Mouse (Mus musculus) gastrocnemius, adult 18-20 months (tissue): ENCODE measurements at regions not wholly inside any gene's neighbourhood (a gene's known extent, or its start where the extent isn't known, plus 50 kb on each side); places are given as distances from the start of the nearest gene placed in this dataset.

Experiments used
- DNase-seq: peaks from one replicate; pipeline ENCODE4 v3.0.0; 2021; ENCODE audit warnings: low spot score

DNA sequence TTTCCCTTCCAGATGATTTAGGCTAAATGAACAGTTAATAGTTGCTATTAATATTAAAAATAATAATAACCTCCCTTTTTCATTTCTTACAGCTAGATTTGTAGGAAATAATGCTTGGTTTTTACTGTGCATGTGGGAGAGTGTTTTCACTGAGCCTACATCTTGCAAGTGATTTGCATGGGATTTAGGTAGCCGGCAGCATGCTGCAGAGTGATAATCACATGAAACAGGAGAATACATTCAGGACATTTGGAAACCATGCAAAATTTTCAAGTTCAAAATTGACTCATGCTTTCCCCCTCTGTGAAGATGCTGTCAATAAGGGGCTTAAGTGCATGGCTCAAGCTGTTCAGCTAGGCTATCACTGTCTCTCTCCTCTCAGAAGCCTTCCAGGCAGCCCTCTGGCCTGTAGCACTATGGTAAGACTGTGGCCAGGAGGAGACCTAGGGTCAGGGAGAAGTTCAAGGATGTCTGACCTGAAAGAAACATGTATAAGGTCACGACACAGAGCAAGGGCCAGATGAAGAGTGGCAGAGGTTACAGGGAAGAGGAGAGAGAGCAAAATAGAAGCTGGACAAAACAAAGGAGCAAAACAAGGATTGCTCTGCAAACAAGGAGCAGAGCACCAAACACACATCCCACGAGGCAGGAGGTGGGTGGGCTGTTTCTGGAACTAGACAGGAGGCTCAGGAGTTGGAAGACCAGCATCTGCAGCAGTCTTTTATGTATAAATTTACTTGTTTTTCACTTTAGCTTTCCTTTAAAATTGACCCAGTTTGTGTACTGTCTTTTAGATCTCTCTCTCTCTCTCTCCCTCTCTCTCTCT, 177.5 kb downstream of the Tmem161b start:
- DNase-seq = no peak

DNA sequence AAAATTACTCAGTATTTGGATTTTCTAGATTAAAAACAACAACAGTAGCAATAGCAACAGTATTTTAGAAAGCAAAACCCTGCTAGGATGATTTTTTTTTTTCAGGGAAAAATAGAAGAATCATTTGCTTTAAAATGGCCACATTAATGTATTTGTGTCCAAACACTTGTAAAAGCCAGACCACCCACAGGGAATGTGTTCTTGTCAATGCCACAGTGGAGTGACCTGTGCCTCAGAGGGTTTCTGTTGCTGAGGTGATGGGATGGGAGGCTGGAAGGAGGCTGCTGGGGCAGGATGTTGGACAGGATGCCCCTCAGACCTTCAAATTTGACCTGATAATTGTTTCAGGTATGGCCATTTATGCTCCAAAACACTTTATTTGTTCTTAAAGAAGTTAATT, 178.9 kb downstream of the Tmem161b start:
- DNase-seq = no peak

DNA sequence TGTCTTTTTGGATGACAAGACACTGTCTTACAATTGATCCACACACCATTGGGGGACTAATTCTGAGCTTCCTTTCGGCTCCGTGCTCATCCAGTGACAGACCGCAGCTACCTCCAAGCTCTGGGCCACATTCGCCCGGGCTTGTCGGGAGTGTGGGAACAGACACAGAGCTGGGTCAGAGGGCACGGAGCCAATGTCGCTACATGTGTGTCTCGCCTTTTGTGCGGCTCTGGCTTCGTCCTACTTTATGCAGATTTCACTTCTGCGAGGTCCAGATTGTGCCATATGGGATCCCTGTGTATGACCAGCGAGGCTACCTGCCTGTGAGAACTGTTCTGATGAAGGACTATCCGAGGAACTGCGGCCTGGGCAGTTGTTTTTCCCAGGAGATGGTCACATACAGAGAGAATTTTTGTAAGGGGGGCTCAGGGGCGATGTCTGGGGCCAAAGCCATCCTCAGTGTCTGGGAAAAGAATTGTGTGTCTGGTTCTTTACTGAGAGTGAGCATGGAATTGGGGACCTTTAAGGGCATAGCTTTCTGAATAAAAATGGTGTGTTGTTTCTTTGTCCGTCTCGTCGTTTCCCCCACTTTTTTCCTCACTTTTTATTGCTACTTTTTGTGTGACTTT, 182.6 kb downstream of the Tmem161b start:
- DNase-seq = no peak

DNA sequence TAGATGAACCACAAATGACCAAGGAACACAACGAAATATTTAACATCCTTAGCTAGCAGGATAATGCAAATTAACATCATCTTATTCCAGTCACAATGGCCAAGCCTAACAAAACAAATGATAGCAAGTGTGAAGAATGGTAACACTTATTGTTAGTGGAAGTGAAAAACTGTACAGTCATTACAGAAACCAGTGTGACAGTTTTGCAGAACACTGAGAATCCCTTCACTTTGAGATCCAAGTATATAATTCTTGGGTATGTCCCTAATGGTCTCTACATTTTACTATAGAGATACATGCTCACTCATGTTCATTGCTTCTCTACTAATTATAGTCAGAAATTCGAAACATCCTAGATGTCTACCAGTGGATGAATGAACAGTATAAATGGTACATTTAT, 212.3 kb downstream of the Tmem161b start:
- no peak for DNase-seq

GRCm38 (mm10) chr13:84437586-84438443, 215.7 kb downstream of the Tmem161b start:
- DNase-seq = no peak

GRCm38 (mm10) chr13:84438444-84438766, 216.3 kb downstream of the Tmem161b start:
- no peak for DNase-seq

GRCm38 (mm10) chr13:84448514-84448913, 226.4 kb downstream of the Tmem161b start:
- DNase-seq = no peak

DNA sequence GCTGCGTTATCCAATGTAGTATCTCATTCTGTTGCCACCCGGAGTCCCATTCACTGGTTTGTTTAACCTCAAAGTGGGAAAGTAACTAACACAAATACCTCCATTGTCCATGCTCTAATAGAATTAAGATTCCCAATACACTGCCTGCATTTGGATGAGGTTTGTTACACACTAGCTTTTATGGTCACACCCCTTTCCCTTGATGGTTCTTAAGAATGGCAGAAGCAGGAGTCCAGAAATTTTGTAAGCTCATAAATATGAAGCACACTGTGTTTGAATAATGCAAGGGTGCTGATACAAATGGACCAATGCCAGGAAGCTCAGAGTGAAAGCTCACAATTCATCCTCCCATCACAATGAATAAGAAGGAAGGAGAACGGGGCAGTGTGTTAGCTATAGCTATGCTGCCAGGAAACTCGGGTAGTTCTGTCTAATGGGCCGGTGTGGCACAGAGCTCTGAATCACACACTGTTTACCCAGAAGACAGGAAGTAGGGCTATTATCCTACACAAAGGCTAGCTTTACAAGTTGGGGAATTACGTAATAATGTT, 227.0 kb downstream of the Tmem161b start:
- no peak for DNase-seq
